17 mouse cellular contexts compared by ENCODE assay signal in genomic region chr13:95870626-95871025, GRCm38 (mm10).
"Had no signal": no experiment of that assay in that cellular context is flagged by ENCODE, and none has a peak within 500 bp of the region (broad histone marks: within the 10 kb centered on the region; RNA-seq: fewer than 3 reads in every experiment).

No protein-coding gene starts in this region.

- H3K27ac ChIP-seq: limb, embryonic 12.5 days; limb, embryonic 15.5 days; liver, embryonic 14.5 days; midbrain, embryonic 13.5 days; neural tube, embryonic 13.5 days had no signal

- H3K9me3 ChIP-seq: limb, embryonic 12.5 days; limb, embryonic 15.5 days; midbrain, embryonic 13.5 days; neural tube, embryonic 13.5 days had no signal

- H3K4me3 ChIP-seq: limb, embryonic 12.5 days; limb, embryonic 15.5 days; midbrain, embryonic 13.5 days; myocyte; neural tube, embryonic 13.5 days had no signal

- H3K36me3 ChIP-seq: limb, embryonic 12.5 days; limb, embryonic 15.5 days; midbrain, embryonic 13.5 days; neural tube, embryonic 13.5 days had no signal

- H3K27me3 ChIP-seq: limb, embryonic 12.5 days; limb, embryonic 15.5 days; midbrain, embryonic 13.5 days; neural tube, embryonic 13.5 days had no signal

- DNase-seq: kidney, postnatal 14 days; kidney, postnatal 4 days; left cerebral cortex, postnatal 4 days; liver, postnatal 0 days; lung, embryonic 14.5 days; lung, postnatal 36 days; thymus, adult 18-20 months; thymus, postnatal 36 days had no signal

- H3K9ac ChIP-seq: limb, embryonic 12.5 days; limb, embryonic 15.5 days; liver, embryonic 14.5 days; liver, postnatal 0 days; lung, embryonic 14.5 days; midbrain, embryonic 13.5 days; neural tube, embryonic 13.5 days had no signal

- H3K4me2 ChIP-seq: limb, embryonic 12.5 days; limb, embryonic 15.5 days; liver, embryonic 11.5 days; lung, embryonic 14.5 days; midbrain, embryonic 13.5 days; neural tube, embryonic 13.5 days had no signal

- ATAC-seq: liver, postnatal 0 days; lung, postnatal 0 days; midbrain, embryonic 13.5 days; midbrain, embryonic 16.5 days had no signal
